Mouse (Mus musculus) myocyte (in vitro differentiated cells): ENCODE results near the gene Dlg4.

Experiments used
- CEBPB ChIP-seq: IDR thresholded peaks from 2 replicates; pipeline ENCODE4 v1.6.1; 2011; ENCODE audit warnings: mild to moderate bottlenecking, moderate library complexity; ENCODE audit not compliant: poor library complexity, insufficient read depth, severe bottlenecking
- MYOG ChIP-seq, 3 experiments: IDR thresholded peaks; one replicate each; pipeline ENCODE4 v1.6.1; 2011; ENCODE audit warnings: control low read depth in 2 of 3, low read depth in 2 of 3, mild to moderate bottlenecking in 2 of 3; ENCODE audit not compliant: insufficient read length in 2 of 3, control insufficient read depth in 1 of 3, insufficient read depth in 1 of 3
- POLR2A ChIP-seq: IDR thresholded peaks from one replicate; pipeline ENCODE4 v1.6.1; 2011; ENCODE audit warnings: low read depth, mild to moderate bottlenecking, control low read depth, moderate library complexity; ENCODE audit not compliant: insufficient read length
- POLR2AphosphoS2 ChIP-seq: IDR thresholded peaks from one replicate; pipeline ENCODE4 v1.6.1; 2011; ENCODE audit warnings: low read depth, control low read depth; ENCODE audit not compliant: insufficient read length
- USF1 ChIP-seq: IDR thresholded peaks from one replicate; pipeline ENCODE4 v1.6.1; 2011; ENCODE audit warnings: low read depth, mild to moderate bottlenecking, control low read depth, moderate library complexity

DNA sequence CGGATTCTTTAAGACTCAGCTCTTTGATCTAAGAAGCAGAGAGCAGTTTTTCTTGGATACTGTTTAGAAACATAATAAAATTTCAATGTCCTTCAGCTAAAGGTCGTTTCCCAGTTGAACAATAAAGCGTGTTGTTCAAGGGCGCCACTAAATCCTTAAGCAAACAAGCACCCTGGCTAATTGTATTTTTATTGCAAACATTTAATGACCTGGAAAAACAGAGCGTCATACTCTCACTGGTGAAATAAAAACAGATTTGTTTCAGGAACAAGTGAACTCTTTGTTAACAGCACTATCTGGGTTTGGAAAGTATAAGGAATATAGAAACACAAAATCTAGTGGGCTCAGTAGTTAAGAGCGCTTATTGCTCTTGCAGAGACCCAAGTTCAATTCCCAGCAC is 53.3 kb downstream of the Dlg4 start:
- TF ChIP-seq MYOG (IDR thresholded peaks at IDR 0.05; ENCODE audit: control insufficient read depth in 1 of 3, insufficient read depth in 1 of 3, insufficient read length in 2 of 3, low read depth in 2 of 3) (no peak), POLR2A (no peak), USF1 (no peak), POLR2AphosphoS2 (no peak), CEBPB (no peak)
